Mouse (Mus musculus): ENCODE measurements around the gene Tymp.

The Tymp gene

GRCm38 (mm10) chr15:89376957-89377356 is at the start of gene Tymp:
Gene Tymp (minus strand): TSS chr15:89377039.
- DNase-seq (ENCODE audit: low spot score): no peak

- DNase-seq (ENCODE audit: low spot score): no peak
These were observed 48.9 kb upstream of the Tymp start, which contains the start of gene Cpt1b for GRCm38 (mm10) chr15:89425711-89426121. Gene Cpt1b (minus strand): TSS chr15:89425863.

GRCm38 (mm10) chr15:89424621-89425020 is 47.8 kb upstream of the Tymp start:
- no peak for DNase-seq (ENCODE audit: low spot score)

- DNase-seq (ENCODE audit: low spot score): no peak
These were observed 45.1 kb upstream of the Tymp start for GRCm38 (mm10) chr15:89421938-89422337.

- no peak for DNase-seq (ENCODE audit: low spot score)
These were observed 38.4 kb upstream of the Tymp start for GRCm38 (mm10) chr15:89415282-89415681.

GRCm38 (mm10) chr15:89410118-89410517 is 33.3 kb upstream of the Tymp start, which contains the start of gene Syce3:
Gene Syce3 (minus strand): TSS chr15:89410503.
- DNase-seq (ENCODE audit: low spot score): no peak

GRCm38 (mm10) chr15:89406691-89407090 is 29.9 kb upstream of the Tymp start:
- DNase-seq (ENCODE audit: low spot score): no peak

- no peak for DNase-seq (ENCODE audit: low spot score)
These were observed 28.2 kb upstream of the Tymp start for GRCm38 (mm10) chr15:89404831-89405623.

GRCm38 (mm10) chr15:89402471-89402870 is 25.6 kb upstream of the Tymp start:
- DNase-seq (ENCODE audit: low spot score): no peak

GRCm38 (mm10) chr15:89399716-89400115 is 22.9 kb upstream of the Tymp start:
- no peak for DNase-seq (ENCODE audit: low spot score)

- DNase-seq (ENCODE audit: low spot score): no peak
These were observed 21.3 kb upstream of the Tymp start for GRCm38 (mm10) chr15:89398146-89398545.

GRCm38 (mm10) chr15:89396883-89397282 is 20.0 kb upstream of the Tymp start:
- no peak for DNase-seq (ENCODE audit: low spot score)

- no peak for DNase-seq (ENCODE audit: low spot score)
These were observed 13.2 kb upstream of the Tymp start for GRCm38 (mm10) chr15:89390081-89390480.

- DNase-seq (ENCODE audit: low spot score): no peak
These were observed 10.3 kb upstream of the Tymp start for GRCm38 (mm10) chr15:89387127-89387526.

GRCm38 (mm10) chr15:89384617-89385016 is 7.8 kb upstream of the Tymp start, which contains the start of gene Klhdc7b:
Gene Klhdc7b (plus strand): TSS chr15:89384917.
- no peak for DNase-seq (ENCODE audit: low spot score)

GRCm38 (mm10) chr15:89379429-89379828 is 2.6 kb upstream of the Tymp start:
- DNase-seq (ENCODE audit: low spot score): no peak

- DNase-seq (ENCODE audit: low spot score): no peak
These were observed 2.1 kb upstream of the Tymp start, which contains the start of gene Odf3b for GRCm38 (mm10) chr15:89378831-89379401. Gene Odf3b (minus strand): TSS chr15:89379282.

- DNase-seq (ENCODE audit: low spot score): no peak
These were observed 1.3 kb upstream of the Tymp start for GRCm38 (mm10) chr15:89377938-89378828.

GRCm38 (mm10) chr15:89377362-89377761 is 523 bp upstream of the Tymp start:
- DNase-seq (ENCODE audit: low spot score): no peak

GRCm38 (mm10) chr15:89376040-89376439 is 799 bp downstream of the Tymp start:
- DNase-seq (ENCODE audit: low spot score): no peak

GRCm38 (mm10) chr15:89374801-89375534 is 1.9 kb downstream of the Tymp start:
- DNase-seq (ENCODE audit: low spot score): no peak

GRCm38 (mm10) chr15:89374340-89374739 is 2.5 kb downstream of the Tymp start:
- no peak for DNase-seq (ENCODE audit: low spot score)

Data from ovary, postnatal 10 days (tissue).